Mouse (Mus musculus) brain, embryonic 14.5 days (tissue): ENCODE data around the gene Lhx3. TPM values are rescaled to one million over a fixed set of nuclear protein-coding genes. Genes with fewer than 3 reads are reported as not detected.

Experiments
- DNase-seq: peaks from one replicate; pipeline ENCODE4 v3.0.0-alpha.2; 2011; ENCODE audit warnings: low read depth
- CTCF ChIP-seq: fragments of 200-500 bp; IDR thresholded peaks from 2 replicates; pipeline ENCODE4 v1.5.1; 2012; ENCODE audit warnings: inconsistent platforms, mild to moderate bottlenecking, moderate library complexity, borderline replicate concordance; ENCODE audit not compliant: insufficient read depth, insufficient read length; ENCODE audit errors: extremely low read depth
- POLR2A ChIP-seq: fragments of 200-500 bp; IDR thresholded peaks from 2 replicates; pipeline ENCODE4 v1.6.1; 2012; ENCODE audit warnings: mild to moderate bottlenecking, inconsistent platforms, borderline replicate concordance; ENCODE audit not compliant: poor library complexity, insufficient read depth, insufficient read length, severe bottlenecking; ENCODE audit errors: extremely low read depth
- polyA plus RNA-seq: library from polyadenylated mRNA; depleted of rRNA; stranded (reverse); fragments of >200 nt; gene quantifications from 2 replicates; pipeline ENCODE4 v1.2.3, GENCODE M21; 2012; rRNA removed

Lhx3 gene
- polyA plus RNA-seq, 1 experiment = 3.3 TPM

DNA sequence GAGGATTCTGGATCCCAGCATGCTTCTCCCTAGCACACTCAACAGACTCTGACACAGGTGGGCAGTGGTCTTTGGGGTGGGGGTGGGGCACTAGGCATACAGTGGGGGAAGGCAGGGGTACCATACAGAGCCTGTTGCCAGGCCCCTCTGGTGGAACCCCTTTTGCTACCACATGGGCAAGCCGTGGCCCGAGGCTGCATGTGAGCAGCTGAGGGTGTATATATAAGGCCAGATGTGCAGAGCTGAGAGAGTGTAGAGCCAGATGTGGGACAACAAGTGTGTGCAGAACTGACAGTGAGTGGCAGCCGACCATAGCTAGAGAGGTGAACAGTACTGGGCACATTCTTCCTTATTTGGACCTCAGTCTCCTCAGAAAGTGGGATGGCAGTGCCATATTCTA lies 41.2 kb downstream of the Lhx3 start:
- TF ChIP-seq POLR2A (no peak), CTCF (no peak)
- no peak for DNase-seq

DNA sequence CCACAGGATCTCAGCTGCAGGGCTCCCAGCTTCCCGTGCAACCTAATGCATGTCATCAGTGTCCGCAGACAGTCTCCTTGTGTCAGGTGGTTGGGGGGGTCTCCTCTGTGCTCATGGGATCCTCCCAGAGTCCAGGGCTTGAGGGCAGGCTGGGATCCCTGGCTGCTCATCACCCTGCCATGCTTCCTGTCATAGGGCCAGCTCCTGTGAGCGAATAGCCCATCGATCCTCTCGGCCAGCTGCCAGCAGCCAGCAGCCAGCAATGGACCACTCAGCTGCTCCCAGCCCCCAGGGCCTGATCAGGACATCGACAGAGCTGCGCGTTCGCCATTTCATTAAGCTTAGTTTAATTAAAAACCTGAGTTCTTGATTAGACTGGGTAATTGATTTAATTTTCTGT lies 50.0 kb downstream of the Lhx3 start:
- TF ChIP-seq CTCF (no peak), POLR2A (no peak)
- no peak for DNase-seq

DNA sequence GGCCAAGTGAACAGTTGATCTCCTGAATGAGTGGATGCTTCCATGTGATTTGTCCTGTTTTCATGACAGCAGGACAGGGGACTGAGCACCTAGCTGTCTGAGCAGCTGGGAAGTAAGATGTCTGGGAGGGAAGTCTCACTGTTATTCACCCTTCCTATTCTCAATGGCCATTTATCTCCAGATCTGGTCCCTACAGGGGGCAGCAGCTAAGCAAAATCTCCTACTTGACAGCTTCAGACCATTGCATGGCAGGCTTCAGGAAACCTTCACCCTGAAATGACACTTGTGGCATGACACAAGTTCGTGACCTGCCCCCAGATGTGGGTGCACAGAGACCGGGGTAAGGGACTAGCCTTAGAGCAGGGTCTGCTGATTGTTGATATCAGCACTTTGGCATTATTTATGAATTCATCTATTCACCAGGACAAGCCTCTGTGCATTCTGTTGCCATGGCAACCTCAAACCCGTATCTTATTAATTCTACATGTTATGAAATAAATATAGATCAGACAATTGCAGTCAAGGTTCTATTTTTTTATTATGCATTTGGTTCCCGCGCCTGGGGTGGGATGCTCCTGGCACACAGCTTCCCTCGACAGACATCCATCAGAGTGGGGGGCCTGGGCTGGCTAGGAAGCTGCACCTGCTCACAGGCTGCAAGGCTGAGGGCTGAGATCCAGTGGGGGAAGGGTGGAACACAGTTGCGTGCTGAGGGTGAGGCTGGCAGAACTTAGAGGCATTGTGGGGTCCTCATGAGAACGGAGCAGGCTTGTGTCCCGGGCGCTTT lies 51.7 kb downstream of the Lhx3 start:
- TF ChIP-seq POLR2A = no peak
- TF ChIP-seq CTCF = no peak
- peak; percentile 87 for DNase-seq

DNA sequence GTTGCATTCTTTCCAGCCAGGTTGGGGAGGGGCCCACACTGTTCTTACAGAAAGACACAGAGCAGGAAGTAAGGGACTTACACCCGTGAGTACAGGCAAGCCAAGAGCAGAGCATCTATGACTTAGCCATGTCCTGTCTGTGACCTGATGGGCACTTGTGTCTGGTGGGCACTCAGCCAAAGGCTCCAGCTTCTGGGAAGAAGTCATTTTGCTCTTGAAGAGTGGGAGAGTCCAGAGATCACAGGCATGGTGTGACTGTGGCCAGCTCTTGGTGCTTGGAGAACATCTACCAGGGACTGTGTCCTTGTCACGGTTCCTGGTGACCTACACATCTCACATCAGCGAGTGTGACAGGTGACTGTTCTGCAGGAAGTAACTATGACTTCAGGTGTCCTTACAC lies 52.4 kb downstream of the Lhx3 start:
- TF ChIP-seq CTCF = no peak
- DNase-seq = no peak

DNA sequence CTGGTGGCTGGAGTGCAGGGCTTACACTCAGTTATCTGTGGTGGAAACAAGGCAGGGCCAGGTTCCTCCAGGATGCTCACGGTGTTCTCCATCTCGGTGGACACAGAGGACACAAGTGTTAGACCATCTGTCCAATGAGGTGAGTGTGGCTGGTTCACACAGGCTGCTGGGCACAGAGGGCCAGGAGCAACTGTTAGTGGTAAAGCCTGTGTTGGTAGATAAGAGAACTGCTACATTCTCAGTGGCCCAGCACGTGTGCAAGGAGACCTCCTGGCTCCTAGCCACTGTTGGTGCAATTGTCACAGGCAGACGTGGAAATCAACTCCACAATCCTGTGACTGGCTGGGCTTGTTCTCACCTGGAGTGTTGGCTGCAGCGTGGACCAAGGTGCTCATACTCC lies 53.5 kb downstream of the Lhx3 start:
- DNase-seq = no peak
- TF ChIP-seq POLR2A (no peak), CTCF (no peak)

DNA sequence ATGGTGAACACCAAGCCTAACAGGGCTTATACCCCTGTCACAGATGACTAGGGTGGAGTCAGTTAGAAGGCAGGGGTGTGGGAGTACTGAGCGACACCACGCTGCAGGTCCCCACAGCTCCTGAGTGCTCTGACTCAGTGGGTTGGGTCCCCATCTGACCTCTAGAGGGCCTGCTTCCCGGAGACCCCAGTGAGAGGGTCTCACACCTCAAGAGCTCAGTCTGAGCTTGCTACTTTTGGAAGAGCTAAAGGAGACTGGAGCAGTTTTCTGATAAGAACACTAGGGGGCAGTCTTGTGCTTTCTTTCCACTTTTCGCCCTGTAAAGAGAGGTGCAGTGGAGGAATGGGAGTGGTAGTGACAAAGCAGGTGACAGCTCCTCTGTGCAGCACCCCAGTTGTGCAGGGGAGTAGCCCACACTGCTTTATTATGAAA lies 54.2 kb downstream of the Lhx3 start:
- peak; percentile 81; the same call in 1 of the 2 replicates for TF ChIP-seq CTCF
- TF ChIP-seq POLR2A = no peak
- DNase-seq = peak; percentile 84

DNA sequence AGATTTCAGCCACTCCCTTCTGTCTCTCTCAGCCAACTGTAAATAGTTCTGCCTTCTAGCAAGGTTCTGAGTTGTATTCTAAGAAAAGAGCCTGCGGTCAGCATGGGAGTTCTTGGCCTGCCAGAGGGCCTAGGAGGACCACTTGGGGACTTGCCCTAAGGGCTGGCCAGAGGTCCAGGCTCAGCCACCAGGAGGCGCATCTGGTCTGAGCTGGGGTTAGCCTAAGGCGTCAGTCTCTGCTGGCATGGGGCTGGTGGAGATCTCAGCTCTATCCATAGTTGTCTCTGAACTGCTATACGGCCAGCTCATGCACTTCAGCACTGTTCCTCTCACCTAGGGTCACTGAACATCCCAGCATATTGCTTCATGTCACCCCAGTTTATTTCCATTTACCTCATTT lies 54.8 kb downstream of the Lhx3 start:
- TF ChIP-seq CTCF (peak; percentile 53), POLR2A (no peak)
- DNase-seq = no peak

Other genes with a start within 250 kb of the Lhx3 start
- 32.6 and 71.2 TPM in 2 replicates for gene Camsap1, start 225.0 kb downstream of the Lhx3 start, polyA plus RNA-seq
- 95.7 and 96.3 TPM in 2 replicates for gene Ubac1, start 186.5 kb downstream of the Lhx3 start, polyA plus RNA-seq
- 12.0 and 14.8 TPM in 2 replicates for gene Nacc2, start 85.1 kb downstream of the Lhx3 start, polyA plus RNA-seq
- gene Qsox2, start 29.2 kb upstream of the Lhx3 start, polyA plus RNA-seq = 19.1 and 20.1 TPM in 2 replicates
- 1.4 and 1.9 TPM in 2 replicates for gene Ccdc187, start 86.3 kb upstream of the Lhx3 start, polyA plus RNA-seq
- gene Gpsm1, start 107.2 kb upstream of the Lhx3 start, polyA plus RNA-seq = 163 and 195 TPM in 2 replicates
- 31.0 and 32.8 TPM in 2 replicates for gene Dnlz, start 143.8 kb upstream of the Lhx3 start, polyA plus RNA-seq
- gene Card9, start 152.6 kb upstream of the Lhx3 start, polyA plus RNA-seq = 1.8 and 2.2 TPM in 2 replicates
- 52.9 and 53.8 TPM in 2 replicates for gene Snapc4, start 172.4 kb upstream of the Lhx3 start, polyA plus RNA-seq
- gene Entr1, start 181.0 kb upstream of the Lhx3 start, polyA plus RNA-seq = 222 and 255 TPM in 2 replicates
- gene Pmpca, start 181.1 kb upstream of the Lhx3 start, polyA plus RNA-seq = 116 and 133 TPM in 2 replicates
- 39.4 and 44.8 TPM in 2 replicates for gene Inpp5e, start 200.9 kb upstream of the Lhx3 start, polyA plus RNA-seq
- 50.0 and 60.0 TPM in 2 replicates for gene Sec16a, start 236.9 kb upstream of the Lhx3 start, polyA plus RNA-seq